Mouse (Mus musculus) midbrain, embryonic 12.5 days (tissue): Measurements from ENCODE around the gene Gabrg2. TPM values are rescaled to one million over a fixed set of nuclear protein-coding genes. Genes with fewer than 3 reads are reported as not detected.

Source experiments
- ATAC-seq: fragments of 200-750 bp; cut with Nextera tagmentation; 2 replicates; pipeline ENCODE4 v1.8.0; 2017; ENCODE audit warnings: low read depth, moderate TSS enrichment, moderate library complexity; ENCODE audit not compliant: low FRiP score
- H3K27ac ChIP-seq: fragments of 300-500 bp; sonication (generic); replicated peaks from 2 replicates; pipeline ENCODE4 v1.5.1; 2016; ENCODE audit warnings: mild to moderate bottlenecking
- H3K27me3 ChIP-seq: fragments of 300-500 bp; sonication (generic); 2 replicates; pipeline ENCODE4 v1.6.1; 2016; ENCODE audit warnings: mild to moderate bottlenecking
- H3K36me3 ChIP-seq: fragments of 300-500 bp; sonication (generic); 2 replicates; pipeline ENCODE4 v1.6.1; 2016
- H3K4me1 ChIP-seq: fragments of 300-500 bp; sonication (generic); 2 replicates; pipeline ENCODE4 v1.6.1; 2016
- H3K4me2 ChIP-seq: fragments of 300-500 bp; sonication (generic); replicated peaks from 2 replicates; pipeline ENCODE4 v1.6.1; 2016; ENCODE audit warnings: mild to moderate bottlenecking, moderate library complexity
- H3K4me3 ChIP-seq: fragments of 300-500 bp; sonication (generic); 2 replicates; pipeline ENCODE4 v1.5.1; 2016; ENCODE audit warnings: mild to moderate bottlenecking
- H3K9ac ChIP-seq: fragments of 300-500 bp; sonication (generic); replicated peaks from 2 replicates; pipeline ENCODE4 v1.6.1; 2016; ENCODE audit warnings: mild to moderate bottlenecking, moderate library complexity
- H3K9me3 ChIP-seq: fragments of 300-500 bp; sonication (generic); 2 replicates; pipeline ENCODE4 v1.6.1; 2016; ENCODE audit warnings: mild to moderate bottlenecking
- WGBS: fragments of 180-500 bp; shearing (Covaris S2); methylation state at CpG from one replicate; pipeline ENCODE4 v1.1.7; 2016; 5-methylcytosine and 5-hydroxymethylcytosine counted together
- polyA plus RNA-seq: library from polyadenylated mRNA; unstranded; fragments of >200 nt; fragmentation: Nextera tagmentation; extraction: Ambion mirVana; gene quantifications from 2 replicates; pipeline ENCODE4 v1.2.1, GENCODE M21; 2016

The Gabrg2 gene
- 35.0 and 48.3 TPM in 2 replicates for polyA plus RNA-seq

- Histone ChIP-seq H3K4me3 (peak within 1 kb of the TSS; percentile 50), H3K9me3 (no peaks in the 10 kb centered on the region), H3K27ac (peak within 1 kb of the TSS; percentile 91), H3K4me2 (peak within 1 kb of the TSS; percentile 63), H3K4me1 (peaks cover 9% of the 10 kb centered on the region), H3K36me3 (no peaks in the 10 kb centered on the region), H3K27me3 (no peaks in the 10 kb centered on the region), H3K9ac (peak within 1 kb of the TSS; percentile 68)
- 3% methylated on average over 20 of the region's 20 CpGs for WGBS
- peak; percentile 82 for ATAC-seq
Measured at GRCm38 (mm10) chr11:42000190-42001098, at the start of gene Gabrg2. TSS of gene Gabrg2 (minus strand) at chr11:42000857.

- no peak overlapping the region for H3K9ac ChIP-seq
- no peaks in the 10 kb centered on the region for H3K9me3 ChIP-seq
- H3K4me3 ChIP-seq, result no peak overlapping the region
- H3K4me1 ChIP-seq, result no peaks in the 10 kb centered on the region
- no peak overlapping the region for H3K27ac ChIP-seq
- H3K36me3 ChIP-seq, result no peaks in the 10 kb centered on the region
- H3K4me2 ChIP-seq, result no peak overlapping the region
- no peak for ATAC-seq
- H3K27me3 ChIP-seq, result no peaks in the 10 kb centered on the region
Measured at GRCm38 (mm10) chr11:42048201-42048600, 47.5 kb upstream of the Gabrg2 start.

GRCm38 (mm10) chr11:41999468-41999881 lies 1.2 kb downstream of the Gabrg2 start:
- H3K4me2 ChIP-seq, result peak overlapping the region; percentile 63
- no peaks in the 10 kb centered on the region for H3K36me3 ChIP-seq
- H3K4me1 ChIP-seq, result peaks cover 9% of the 10 kb centered on the region
- peak overlapping the region; percentile 68 for H3K9ac ChIP-seq
- under 1% methylated on average over 7 of the region's 7 CpGs for WGBS
- peak; percentile 78 for ATAC-seq
- no peaks in the 10 kb centered on the region for H3K27me3 ChIP-seq
- H3K9me3 ChIP-seq, result no peaks in the 10 kb centered on the region
- H3K27ac ChIP-seq, result peak overlapping the region; percentile 91
- H3K4me3 ChIP-seq, result peak overlapping the region; percentile 50

GRCm38 (mm10) chr11:41980152-41980551 lies 20.5 kb downstream of the Gabrg2 start:
- Histone ChIP-seq H3K36me3 (no peaks in the 10 kb centered on the region), H3K9ac (no peak overlapping the region), H3K27ac (no peak overlapping the region), H3K9me3 (no peaks in the 10 kb centered on the region), H3K27me3 (no peaks in the 10 kb centered on the region), H3K4me1 (no peaks in the 10 kb centered on the region), H3K4me3 (no peak overlapping the region), H3K4me2 (no peak overlapping the region)
- ATAC-seq, result no peak
- WGBS, result 89% methylated on average over 6 of the region's 6 CpGs

GRCm38 (mm10) chr11:41968595-41968994 lies 32.1 kb downstream of the Gabrg2 start:
- ATAC-seq, result no peak
- H3K36me3 ChIP-seq, result no peaks in the 10 kb centered on the region
- no peak overlapping the region for H3K9ac ChIP-seq
- no peaks in the 10 kb centered on the region for H3K9me3 ChIP-seq
- H3K4me1 ChIP-seq, result no peaks in the 10 kb centered on the region
- no peak overlapping the region for H3K4me3 ChIP-seq
- H3K4me2 ChIP-seq, result no peak overlapping the region
- no peak overlapping the region for H3K27ac ChIP-seq
- H3K27me3 ChIP-seq, result no peaks in the 10 kb centered on the region

- H3K27me3 ChIP-seq, result no peaks in the 10 kb centered on the region
- H3K4me3 ChIP-seq, result no peak overlapping the region
- 90% methylated on average over 8 of the region's 8 CpGs for WGBS
- H3K27ac ChIP-seq, result no peak overlapping the region
- H3K9me3 ChIP-seq, result no peaks in the 10 kb centered on the region
- no peak for ATAC-seq
- no peaks in the 10 kb centered on the region for H3K36me3 ChIP-seq
- H3K9ac ChIP-seq, result no peak overlapping the region
- no peaks in the 10 kb centered on the region for H3K4me1 ChIP-seq
- no peak overlapping the region for H3K4me2 ChIP-seq
Measured at GRCm38 (mm10) chr11:41962706-41963105, 38.0 kb downstream of the Gabrg2 start.

GRCm38 (mm10) chr11:41953550-41953949 lies 47.1 kb downstream of the Gabrg2 start:
- no peaks in the 10 kb centered on the region for H3K4me1 ChIP-seq
- no peak overlapping the region for H3K9ac ChIP-seq
- WGBS, result 82% methylated on average over 2 of the region's 2 CpGs
- no peaks in the 10 kb centered on the region for H3K27me3 ChIP-seq
- H3K9me3 ChIP-seq, result no peaks in the 10 kb centered on the region
- H3K36me3 ChIP-seq, result no peaks in the 10 kb centered on the region
- H3K4me2 ChIP-seq, result no peak overlapping the region
- H3K27ac ChIP-seq, result no peak overlapping the region
- H3K4me3 ChIP-seq, result no peak overlapping the region
- ATAC-seq, result no peak

GRCm38 (mm10) chr11:41951898-41952297 lies 48.8 kb downstream of the Gabrg2 start:
- Histone ChIP-seq H3K36me3 (no peaks in the 10 kb centered on the region), H3K9ac (no peak overlapping the region), H3K9me3 (no peaks in the 10 kb centered on the region), H3K4me1 (no peaks in the 10 kb centered on the region), H3K27me3 (no peaks in the 10 kb centered on the region), H3K27ac (no peak overlapping the region), H3K4me2 (no peak overlapping the region), H3K4me3 (no peak overlapping the region)
- ATAC-seq, result no peak
- WGBS, result 64% methylated on average over 3 of the region's 3 CpGs

- H3K36me3 ChIP-seq, result no peaks in the 10 kb centered on the region
- H3K27me3 ChIP-seq, result no peaks in the 10 kb centered on the region
- no peaks in the 10 kb centered on the region for H3K9me3 ChIP-seq
- no peak overlapping the region for H3K4me2 ChIP-seq
- no peak overlapping the region for H3K9ac ChIP-seq
- no peaks in the 10 kb centered on the region for H3K4me1 ChIP-seq
- ATAC-seq, result no peak
- WGBS, result 94% methylated on average over 5 of the region's 5 CpGs
- H3K27ac ChIP-seq, result no peak overlapping the region
- no peak overlapping the region for H3K4me3 ChIP-seq
Measured at GRCm38 (mm10) chr11:41945471-41945870, 55.2 kb downstream of the Gabrg2 start.

GRCm38 (mm10) chr11:41937979-41938378 lies 62.7 kb downstream of the Gabrg2 start:
- no peaks in the 10 kb centered on the region for H3K36me3 ChIP-seq
- no peak for ATAC-seq
- no peak overlapping the region for H3K27ac ChIP-seq
- H3K4me3 ChIP-seq, result no peak overlapping the region
- WGBS, result 81% methylated on average over 2 of the region's 2 CpGs
- H3K27me3 ChIP-seq, result no peaks in the 10 kb centered on the region
- H3K9ac ChIP-seq, result no peak overlapping the region
- no peaks in the 10 kb centered on the region for H3K9me3 ChIP-seq
- no peaks in the 10 kb centered on the region for H3K4me1 ChIP-seq
- no peak overlapping the region for H3K4me2 ChIP-seq

- Histone ChIP-seq H3K4me2 (no peak overlapping the region), H3K36me3 (no peaks in the 10 kb centered on the region), H3K9me3 (no peaks in the 10 kb centered on the region), H3K27ac (no peak overlapping the region), H3K4me3 (no peak overlapping the region), H3K27me3 (no peaks in the 10 kb centered on the region), H3K4me1 (no peaks in the 10 kb centered on the region), H3K9ac (no peak overlapping the region)
- ATAC-seq, result no peak
Measured at GRCm38 (mm10) chr11:41918864-41919263, 81.8 kb downstream of the Gabrg2 start.

- 21% methylated on average over 6 of the region's 6 CpGs for WGBS
- no peaks in the 10 kb centered on the region for H3K9me3 ChIP-seq
- no peaks in the 10 kb centered on the region for H3K4me1 ChIP-seq
- no peak overlapping the region for H3K4me2 ChIP-seq
- no peak overlapping the region for H3K27ac ChIP-seq
- no peak overlapping the region for H3K9ac ChIP-seq
- H3K4me3 ChIP-seq, result no peak overlapping the region
- no peaks in the 10 kb centered on the region for H3K27me3 ChIP-seq
- 0 out of 2 replicates have a peak, but pooled peaks cover 7% of the 10 kb centered on the region for H3K36me3 ChIP-seq
- no peak for ATAC-seq
Measured at GRCm38 (mm10) chr11:41914066-41914465, 86.6 kb downstream of the Gabrg2 start.
